Mouse (Mus musculus) 416B (cell line): ENCODE measurements around the gene Wnk4.
"Not testable (repeated sequence)": the region's sequence is repeated elsewhere in the genome, so short reads cannot be mapped to it uniquely, and the experiment has no call there.

Experiments used
- DNase-seq: peaks from one replicate; pipeline ENCODE4 v3.0.0; 2011; ENCODE audit warnings: low read depth

Wnk4 gene

GRCm38 (mm10) chr11:101316501-101316917 lies 56.1 kb downstream of the Wnk4 start:
- DNase-seq: peak; percentile 66

GRCm38 (mm10) chr11:101323609-101324008 lies 63.2 kb downstream of the Wnk4 start:
- DNase-seq: peak; percentile 70

GRCm38 (mm10) chr11:101324763-101325162 lies 64.4 kb downstream of the Wnk4 start, which contains the start of gene Aoc2:
Gene Aoc2, plus strand, starts transcription at chr11:101325063.
- DNase-seq: no peak

GRCm38 (mm10) chr11:101325201-101325600 lies 64.8 kb downstream of the Wnk4 start:
- not testable (repeated sequence) for DNase-seq

GRCm38 (mm10) chr11:101326147-101326546 lies 65.8 kb downstream of the Wnk4 start:
- DNase-seq: no peak
